Mouse (Mus musculus): Measurements from ENCODE around the gene Tra2a.

- TF ChIP-seq POLR2A (IDR thresholded peaks at IDR 0.05; ENCODE audit: insufficient read length, low read depth) (no peak), REST (IDR thresholded peaks at IDR 0.05; ENCODE audit: insufficient read depth, insufficient read length) (no peak), MAX (IDR thresholded peaks at IDR 0.05; ENCODE audit: low read depth) (no peak), USF1 (IDR thresholded peaks at IDR 0.05; ENCODE audit: low read depth) (no peak), MYOG (IDR thresholded peaks at IDR 0.05; ENCODE audit: control insufficient read depth in 1 of 3, insufficient read depth in 1 of 3, insufficient read length in 2 of 3, low read depth in 2 of 3) (no peak), TCF12 (IDR thresholded peaks at IDR 0.05; ENCODE audit: insufficient read depth, poor library complexity, severe bottlenecking) (no peak), E2F4 (IDR thresholded peaks at IDR 0.05; ENCODE audit: insufficient read depth) (no peak)
Measured at GRCm38 (mm10) chr6:49262421-49262820, 1.4 kb downstream of the Tra2a start.
